Mouse (Mus musculus) neural tube, embryonic 12.5 days (tissue): Measurements from ENCODE around the gene Znfx1. TPM values are rescaled to one million over a fixed set of nuclear protein-coding genes. Genes with fewer than 3 reads are reported as not detected.

Source experiments
- ATAC-seq: fragments of 200-750 bp; cut with Nextera tagmentation; 2 replicates; pipeline ENCODE4 v1.8.0; 2017; ENCODE audit warnings: low read depth, mild to moderate bottlenecking, moderate TSS enrichment, moderate library complexity; ENCODE audit not compliant: low FRiP score
- H3K27ac ChIP-seq: fragments of 300-500 bp; sonication (generic); 2 replicates; pipeline ENCODE4 v1.5.1; 2016
- H3K27me3 ChIP-seq: fragments of 300-500 bp; sonication (generic); replicated peaks from 2 replicates; pipeline ENCODE4 v1.6.1; 2016; ENCODE audit warnings: mild to moderate bottlenecking
- H3K36me3 ChIP-seq: fragments of 300-500 bp; sonication (generic); 2 replicates; pipeline ENCODE4 v1.6.1; 2016; ENCODE audit warnings: mild to moderate bottlenecking
- H3K4me1 ChIP-seq: fragments of 300-500 bp; sonication (generic); 2 replicates; pipeline ENCODE4 v1.6.1; 2016
- H3K4me2 ChIP-seq: fragments of 300-500 bp; sonication (generic); replicated peaks from 2 replicates; pipeline ENCODE4 v1.6.1; 2016; ENCODE audit warnings: mild to moderate bottlenecking
- H3K4me3 ChIP-seq: fragments of 300-500 bp; sonication (generic); 2 replicates; pipeline ENCODE4 v1.5.1; 2016
- H3K9ac ChIP-seq: fragments of 300-500 bp; sonication (generic); 2 replicates; pipeline ENCODE4 v1.6.1; 2016; ENCODE audit warnings: mild to moderate bottlenecking
- H3K9me3 ChIP-seq: fragments of 300-500 bp; sonication (generic); 2 replicates; pipeline ENCODE4 v1.6.1; 2016; ENCODE audit warnings: mild to moderate bottlenecking
- WGBS: fragments of 180-500 bp; shearing (Covaris S2); methylation state at CpG from one replicate; pipeline ENCODE4 v1.1.7; 2016; 5-methylcytosine and 5-hydroxymethylcytosine counted together
- polyA plus RNA-seq: library from polyadenylated mRNA; unstranded; fragments of >200 nt; fragmentation: Nextera tagmentation; extraction: Ambion mirVana; gene quantifications from 2 replicates; pipeline ENCODE4 v1.2.1, GENCODE M21; 2016

Znfx1 gene
- polyA plus RNA-seq, 1 experiment from 2014 or later = 9.6 TPM

DNA sequence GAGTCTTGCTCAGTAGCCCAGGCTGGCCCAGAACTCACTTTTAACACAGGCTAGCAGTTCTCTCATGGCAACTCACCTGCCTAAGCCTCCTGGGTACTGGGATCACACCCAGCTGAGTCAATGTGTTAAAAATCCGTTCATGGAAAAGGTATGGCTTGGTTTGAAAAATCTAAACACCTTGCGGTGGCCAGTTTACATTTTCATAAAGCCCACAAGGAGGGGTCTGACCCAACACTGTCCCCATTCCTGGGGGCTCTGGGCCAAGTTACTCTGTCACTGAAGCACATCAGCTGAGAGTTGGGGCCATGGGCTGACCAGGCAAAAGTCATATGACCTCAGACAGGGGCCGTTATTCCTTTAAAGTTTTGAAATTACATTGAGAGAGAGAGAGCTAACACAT, 17.6 kb upstream of the Znfx1 start:
- Histone ChIP-seq H3K4me2 (no peak overlapping the region), H3K9me3 (no peaks in the 10 kb centered on the region), H3K36me3 (no peaks in the 10 kb centered on the region), H3K9ac (no peak overlapping the region), H3K27ac (no peak overlapping the region), H3K27me3 (no peaks in the 10 kb centered on the region), H3K4me1 (peaks cover 19% of the 10 kb centered on the region), H3K4me3 (no peak overlapping the region)
- ATAC-seq = no peak
- 88% methylated on average over 3 of the region's 3 CpGs for WGBS

DNA sequence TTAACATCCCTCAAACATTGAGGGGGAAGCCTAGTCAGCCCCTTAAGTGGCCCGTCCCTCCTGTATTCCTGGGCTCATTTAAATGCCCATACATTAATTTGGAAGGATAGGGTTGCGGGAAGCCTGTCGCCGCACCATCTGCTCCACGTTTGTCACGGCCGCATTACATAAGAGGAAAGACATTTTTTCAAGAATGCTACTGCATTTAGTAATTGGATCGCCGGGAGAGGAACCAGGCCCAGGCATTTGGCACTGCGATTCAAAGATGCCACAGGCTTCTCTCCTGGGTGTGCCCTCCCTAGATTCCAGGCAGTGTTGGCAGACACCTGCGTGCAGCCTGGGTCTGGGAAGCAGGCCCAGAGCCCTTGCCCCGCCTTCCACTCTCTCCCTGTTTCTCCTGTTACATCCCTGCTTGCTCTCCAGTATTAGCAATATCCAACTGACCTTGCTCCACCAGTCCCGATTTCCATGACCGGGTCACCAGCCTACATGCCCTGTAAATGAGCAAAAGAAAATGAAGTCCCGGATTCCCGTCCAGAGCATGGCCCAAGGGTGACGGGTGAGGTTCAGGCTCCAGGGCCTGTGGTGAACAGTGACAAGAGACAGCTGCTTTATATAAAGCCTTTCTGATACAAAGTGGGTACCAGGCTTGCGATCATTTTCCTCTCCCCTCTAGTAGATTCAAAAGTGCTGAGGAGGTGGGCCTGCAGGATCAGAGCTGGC, 16.9 kb upstream of the Znfx1 start:
- Histone ChIP-seq H3K4me1 (peaks cover 19% of the 10 kb centered on the region), H3K27me3 (no peaks in the 10 kb centered on the region), H3K4me3 (no peak overlapping the region), H3K4me2 (0 out of 2 replicates have a peak overlapping the region, but pooled peaks have one; percentile 5), H3K36me3 (no peaks in the 10 kb centered on the region), H3K27ac (no peak overlapping the region), H3K9me3 (no peaks in the 10 kb centered on the region), H3K9ac (0 out of 2 replicates have a peak overlapping the region, but pooled peaks have one; percentile 13)
- WGBS = 47% methylated on average over 18 of the region's 18 CpGs
- ATAC-seq = no peak

DNA sequence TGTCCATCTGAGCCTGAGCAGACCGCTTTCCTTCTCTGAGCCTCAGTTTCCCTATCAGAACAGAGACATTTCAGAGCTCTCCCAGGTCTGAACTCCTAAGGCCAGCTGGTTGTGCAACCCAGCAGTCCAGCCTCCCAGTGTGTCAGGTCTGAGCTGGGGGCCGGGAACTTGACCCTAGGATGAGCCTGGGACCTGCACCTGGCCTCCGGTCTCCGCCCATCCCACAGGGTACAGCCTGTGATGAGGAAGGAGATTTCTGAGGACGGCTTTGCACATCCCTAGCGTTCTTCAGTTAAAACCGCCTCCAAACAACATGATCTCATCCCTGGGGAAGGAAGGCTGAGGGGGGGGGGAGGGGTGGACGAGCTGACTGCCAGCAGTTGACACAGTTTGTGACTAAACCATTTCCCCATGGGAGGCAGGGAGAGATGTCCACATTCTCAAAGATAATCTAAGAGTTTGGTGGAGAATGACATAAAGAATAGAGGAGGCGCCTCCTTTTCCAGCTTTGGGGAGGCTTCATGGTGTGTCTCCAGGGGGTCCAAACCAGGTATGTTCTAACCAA, 16.2 kb upstream of the Znfx1 start:
- 0 out of 2 replicates have a peak overlapping the region, but pooled peaks have one; percentile 13 for H3K9ac ChIP-seq
- no peak for ATAC-seq
- H3K9me3 ChIP-seq = no peaks in the 10 kb centered on the region
- H3K27ac ChIP-seq = no peak overlapping the region
- no peak overlapping the region for H3K4me3 ChIP-seq
- H3K27me3 ChIP-seq = no peaks in the 10 kb centered on the region
- no peaks in the 10 kb centered on the region for H3K36me3 ChIP-seq
- peaks cover 19% of the 10 kb centered on the region for H3K4me1 ChIP-seq
- WGBS = 51% methylated on average over 9 of the region's 9 CpGs
- peak overlapping the region; percentile 5; the same call in 1 of the 2 replicates for H3K4me2 ChIP-seq

DNA sequence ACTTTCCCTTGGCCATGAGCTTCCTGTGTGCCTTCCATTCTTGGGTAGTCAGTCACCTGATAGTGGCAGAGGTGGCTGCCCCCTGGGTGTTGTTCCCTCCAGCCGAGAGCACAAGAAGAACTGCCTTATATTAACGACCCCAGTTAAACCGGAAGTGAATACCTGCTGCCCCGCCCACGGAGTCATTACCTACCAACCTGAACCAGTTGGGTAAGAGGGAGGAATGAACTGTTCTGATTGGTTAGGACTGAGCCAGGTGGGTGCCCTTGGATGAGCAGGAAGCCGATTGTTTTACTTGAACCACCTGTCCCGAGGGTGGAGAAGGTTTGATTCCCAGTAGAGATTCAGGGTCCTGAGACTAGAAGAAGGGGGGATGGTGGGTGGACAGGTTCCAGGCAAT, 15.7 kb upstream of the Znfx1 start:
- WGBS = 44% methylated on average over 7 of the region's 7 CpGs
- Histone ChIP-seq H3K9me3 (no peaks in the 10 kb centered on the region), H3K27ac (no peak overlapping the region), H3K4me1 (peaks cover 19% of the 10 kb centered on the region), H3K9ac (no peak overlapping the region), H3K4me2 (no peak overlapping the region), H3K36me3 (no peaks in the 10 kb centered on the region), H3K4me3 (no peak overlapping the region), H3K27me3 (no peaks in the 10 kb centered on the region)
- no peak for ATAC-seq

DNA sequence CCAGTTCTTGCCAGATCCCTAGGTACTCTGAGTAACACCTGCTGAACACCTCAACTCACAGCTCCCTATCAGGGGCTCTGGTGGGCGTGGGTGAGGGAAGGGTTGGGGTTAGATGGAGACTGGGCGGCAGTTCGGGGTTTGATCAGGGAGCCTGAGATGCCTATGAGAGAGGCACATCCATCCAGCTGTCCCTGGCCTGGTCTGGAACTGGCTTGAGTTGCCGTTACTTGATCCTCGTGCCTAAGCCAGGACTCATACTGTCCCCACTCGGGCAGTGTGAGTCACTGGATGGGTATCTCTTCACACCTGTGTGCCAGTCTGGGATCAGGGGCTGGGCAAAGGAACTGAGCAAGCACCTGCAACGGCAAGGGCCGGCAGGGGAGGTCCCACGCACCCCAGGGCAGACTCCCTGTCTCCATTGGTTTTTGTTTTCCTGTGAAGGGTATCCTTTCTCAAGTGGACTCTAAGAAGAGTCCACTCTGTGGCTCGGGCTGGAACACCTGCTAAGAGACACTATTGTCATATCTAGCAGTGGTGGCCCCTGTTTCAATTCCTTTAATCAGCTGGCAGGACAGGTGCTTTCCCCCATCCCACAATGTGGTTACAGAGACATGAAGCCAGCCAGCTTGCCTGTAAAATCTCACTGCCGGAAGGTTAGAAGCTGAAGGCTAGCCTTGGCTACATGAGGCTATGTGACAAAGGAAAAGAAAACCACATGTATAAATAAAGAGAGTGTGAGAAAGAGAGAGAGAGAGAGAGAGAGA, 14.6 kb upstream of the Znfx1 start:
- H3K4me3 ChIP-seq = no peak overlapping the region
- H3K27ac ChIP-seq = no peak overlapping the region
- no peaks in the 10 kb centered on the region for H3K27me3 ChIP-seq
- no peak for ATAC-seq
- H3K36me3 ChIP-seq = no peaks in the 10 kb centered on the region
- no peak overlapping the region for H3K9ac ChIP-seq
- H3K4me1 ChIP-seq = peaks cover 19% of the 10 kb centered on the region
- H3K9me3 ChIP-seq = no peaks in the 10 kb centered on the region
- 85% methylated on average over 11 of the region's 11 CpGs for WGBS
- H3K4me2 ChIP-seq = no peak overlapping the region

DNA sequence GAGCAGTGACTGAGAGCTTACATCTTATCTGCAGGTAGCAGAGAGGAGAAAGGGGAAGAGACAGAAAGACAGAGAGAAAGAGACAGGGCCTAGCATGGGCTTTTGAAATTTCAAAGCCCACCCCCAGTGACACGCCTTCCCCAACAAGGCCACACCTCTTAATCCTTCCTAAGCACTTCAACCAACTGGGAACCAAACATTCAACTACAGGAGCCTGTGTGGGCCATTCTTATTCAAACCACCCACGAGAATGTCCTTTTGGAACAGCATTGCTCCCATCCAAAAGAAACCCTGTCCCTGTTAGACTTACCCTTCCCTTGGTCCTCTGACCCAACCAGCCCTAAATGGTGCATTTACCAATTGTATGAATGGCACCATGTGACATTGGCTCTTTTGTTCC, 13.9 kb upstream of the Znfx1 start:
- ATAC-seq = no peak
- Histone ChIP-seq H3K4me3 (no peak overlapping the region), H3K27me3 (no peaks in the 10 kb centered on the region), H3K9me3 (no peaks in the 10 kb centered on the region), H3K4me2 (no peak overlapping the region), H3K36me3 (no peaks in the 10 kb centered on the region), H3K4me1 (peaks cover 17% of the 10 kb centered on the region), H3K27ac (no peak overlapping the region), H3K9ac (no peak overlapping the region)
- whole genome bisulfite sequencing = 74% methylated on average over 2 of the region's 2 CpGs

DNA sequence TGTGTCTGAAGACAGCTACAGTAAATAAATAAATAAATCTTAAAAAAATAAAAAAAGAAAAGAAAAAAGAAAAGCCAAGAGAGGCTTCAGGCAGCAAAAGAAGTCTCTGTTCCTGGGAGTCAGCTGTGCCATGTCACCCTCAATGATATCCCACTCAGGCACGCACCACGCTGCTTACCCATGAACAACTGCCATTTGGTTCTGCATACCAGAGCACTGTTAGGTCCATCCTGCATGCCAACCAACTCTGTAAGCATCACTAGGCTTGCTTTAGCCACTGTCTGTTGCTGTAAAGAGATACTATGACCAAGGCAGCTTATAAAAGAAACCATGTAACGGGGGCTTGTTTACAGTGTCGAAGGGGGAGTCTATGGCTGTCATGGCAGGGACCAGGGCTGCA, 13.5 kb upstream of the Znfx1 start:
- Histone ChIP-seq H3K36me3 (no peaks in the 10 kb centered on the region), H3K27ac (no peak overlapping the region), H3K9me3 (no peaks in the 10 kb centered on the region), H3K4me2 (no peak overlapping the region), H3K27me3 (no peaks in the 10 kb centered on the region), H3K4me1 (peaks cover 14% of the 10 kb centered on the region), H3K4me3 (no peak overlapping the region), H3K9ac (no peak overlapping the region)
- ATAC-seq = no peak
- 96% methylated on average over 4 of the region's 4 CpGs for WGBS

DNA sequence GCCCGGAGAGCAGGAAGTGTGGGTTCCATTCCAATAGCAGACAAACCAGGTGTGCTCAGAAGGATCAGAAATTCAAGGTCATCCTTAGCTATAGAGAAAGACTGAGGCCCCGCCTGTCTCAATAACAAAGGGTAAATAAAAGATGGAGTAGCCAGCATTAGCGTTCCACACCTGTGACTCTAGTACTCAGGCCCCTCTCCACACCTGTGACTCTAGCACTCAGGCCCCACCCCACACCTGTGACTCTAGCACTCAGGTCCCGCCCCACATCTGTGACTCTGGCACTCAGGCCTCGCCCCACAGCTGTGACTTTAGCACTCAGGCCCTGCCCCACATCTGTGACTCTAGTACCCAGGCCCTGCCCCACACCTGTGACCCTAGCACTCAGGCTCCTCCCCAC, 11.8 kb upstream of the Znfx1 start:
- 95% methylated on average over 5 of the region's 5 CpGs for WGBS

DNA sequence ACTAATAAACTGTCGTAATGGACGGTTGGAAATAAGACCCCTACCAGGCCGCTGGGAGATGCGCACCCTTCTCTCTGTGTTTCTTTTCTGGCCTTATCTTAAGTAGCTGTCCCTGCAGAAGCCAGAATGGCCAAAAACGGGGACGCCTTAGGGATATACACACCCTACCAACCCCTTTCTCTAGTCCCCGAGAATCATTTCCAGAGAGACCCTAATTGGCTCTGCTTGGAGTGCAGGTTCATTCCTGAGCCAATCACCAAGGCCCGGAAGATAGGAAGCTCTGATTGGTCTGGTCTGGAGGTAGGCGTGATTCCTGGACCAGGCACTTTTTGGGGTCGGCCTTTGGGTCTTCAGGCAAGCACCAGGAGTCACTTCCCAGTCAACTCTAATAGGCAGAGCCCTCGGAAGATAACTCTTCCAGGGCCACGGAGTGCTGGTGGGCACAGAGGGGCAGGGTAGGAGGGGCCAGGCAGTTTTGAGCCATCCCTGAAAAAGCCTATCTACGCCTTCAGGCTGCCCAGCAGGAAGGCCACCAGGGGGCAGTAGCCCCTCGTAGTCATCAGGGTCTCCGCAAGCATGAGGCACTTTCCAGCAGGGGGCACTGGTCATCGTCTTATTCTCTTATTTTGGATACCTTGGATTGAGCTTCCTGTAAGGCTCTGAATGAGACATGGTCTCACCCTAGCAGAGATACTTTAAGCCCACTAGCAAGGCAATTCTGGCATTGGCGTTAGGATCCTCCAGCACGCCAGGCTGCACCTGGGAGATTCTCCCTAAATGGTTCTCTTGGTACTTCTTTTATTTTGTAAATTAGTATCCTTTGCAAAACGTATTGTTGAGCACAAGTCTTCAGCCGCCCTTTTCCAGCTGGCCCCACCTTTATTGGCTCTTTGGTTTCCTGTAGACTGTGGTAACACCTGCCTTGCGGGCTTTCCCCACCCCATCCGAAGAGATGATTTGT, 9.1 kb upstream of the Znfx1 start:
- peak; percentile 98 for ATAC-seq
- WGBS = 7% methylated on average over 22 of the region's 22 CpGs

More for the DNA sequence above, 11.8 kb upstream of the Znfx1 start:
- H3K27ac ChIP-seq = no peak overlapping the region
- H3K4me2 ChIP-seq = no peak overlapping the region
- no peak overlapping the region for H3K9ac ChIP-seq
- H3K27me3 ChIP-seq = no peaks in the 10 kb centered on the region
- no peaks in the 10 kb centered on the region for H3K36me3 ChIP-seq
- H3K4me3 ChIP-seq = no peak overlapping the region
- no peak for ATAC-seq
- H3K4me1 ChIP-seq = peaks cover 16% of the 10 kb centered on the region
- H3K9me3 ChIP-seq = no peaks in the 10 kb centered on the region

DNA sequence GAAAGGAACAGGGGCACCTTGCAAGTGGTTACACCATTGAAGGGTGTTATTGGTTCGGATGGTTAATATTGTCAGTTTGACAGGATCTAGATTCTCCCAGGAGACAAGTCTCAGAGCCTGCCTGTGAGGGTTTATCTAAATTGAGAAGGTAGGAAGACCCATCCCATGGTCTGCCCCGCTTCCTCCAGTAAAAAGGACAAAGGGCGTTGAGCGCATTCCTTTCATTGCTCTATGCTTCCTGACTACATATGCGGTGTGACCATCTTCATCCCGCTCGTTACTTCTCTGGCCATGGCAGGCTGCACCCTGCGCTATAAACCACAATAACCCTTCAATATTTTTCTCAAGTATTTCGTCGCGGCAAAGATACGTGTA, 8.4 kb upstream of the Znfx1 start:
- WGBS = 24% methylated on average over 12 of the region's 12 CpGs
- no peak; the same call in 1 of the 2 replicates for ATAC-seq
- peak overlapping the region; percentile 37 for H3K4me3 ChIP-seq
- H3K36me3 ChIP-seq = peaks cover 2% of the 10 kb centered on the region; the same call in 1 of the 2 replicates
- H3K9ac ChIP-seq = peak overlapping the region; percentile 38
- no peak overlapping the region for H3K27ac ChIP-seq
- peaks cover 6% of the 10 kb centered on the region; the same call in 1 of the 2 replicates for H3K4me1 ChIP-seq
- peak overlapping the region; percentile 63 for H3K4me2 ChIP-seq
- H3K27me3 ChIP-seq = no peaks in the 10 kb centered on the region
- H3K9me3 ChIP-seq = no peaks in the 10 kb centered on the region

More for the DNA sequence above, 9.1 kb upstream of the Znfx1 start:
- Histone ChIP-seq H3K27ac (no peak overlapping the region), H3K27me3 (no peaks in the 10 kb centered on the region), H3K4me3 (peak overlapping the region; percentile 37), H3K4me2 (peak overlapping the region; percentile 63), H3K9me3 (no peaks in the 10 kb centered on the region), H3K4me1 (peaks cover 6% of the 10 kb centered on the region; the same call in 1 of the 2 replicates), H3K9ac (peak overlapping the region; percentile 46), H3K36me3 (no peaks in the 10 kb centered on the region)

DNA sequence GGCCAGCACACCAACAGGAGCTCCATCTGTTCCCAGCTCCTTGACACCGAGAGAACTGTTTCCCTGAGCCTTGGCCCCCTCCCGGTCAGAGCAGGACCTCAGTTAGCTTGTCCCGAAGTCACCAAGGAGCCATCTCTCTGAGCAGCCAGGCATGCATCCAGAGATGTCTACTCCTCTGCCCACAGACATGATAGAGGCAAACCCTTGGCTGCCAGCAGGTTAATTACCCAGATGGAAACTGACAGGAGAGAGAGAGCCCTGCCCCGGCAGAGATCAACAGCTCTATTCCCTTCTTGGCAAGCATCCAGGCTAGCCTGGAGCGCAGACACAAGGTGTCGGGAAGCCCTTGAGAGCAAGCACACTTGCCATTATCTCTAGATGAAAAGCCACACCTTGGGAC, 7.5 kb upstream of the Znfx1 start:
- ATAC-seq = no peak
- WGBS = 77% methylated on average over 6 of the region's 6 CpGs
- H3K27me3 ChIP-seq = no peaks in the 10 kb centered on the region
- peaks cover 13% of the 10 kb centered on the region for H3K4me1 ChIP-seq
- no peak overlapping the region for H3K4me2 ChIP-seq
- no peaks in the 10 kb centered on the region for H3K9me3 ChIP-seq
- no peak overlapping the region for H3K27ac ChIP-seq
- no peak overlapping the region for H3K4me3 ChIP-seq
- no peak overlapping the region for H3K9ac ChIP-seq
- H3K36me3 ChIP-seq = peaks cover 11% of the 10 kb centered on the region
